Mouse (Mus musculus) bone marrow macrophage, adult 2 months (primary cell): ENCODE measurements around the gene Ecm1.

Experiments used
- CTCF ChIP-seq: IDR thresholded peaks from 2 replicates; pipeline ENCODE4 v1.5.1; 2012; ENCODE audit warnings: low read depth, mild to moderate bottlenecking, low read length, moderate library complexity
- POLR2A ChIP-seq: IDR thresholded peaks from 2 replicates; pipeline ENCODE4 v1.6.1; 2012; ENCODE audit warnings: mild to moderate bottlenecking, low read depth, low read length, borderline replicate concordance

DNA sequence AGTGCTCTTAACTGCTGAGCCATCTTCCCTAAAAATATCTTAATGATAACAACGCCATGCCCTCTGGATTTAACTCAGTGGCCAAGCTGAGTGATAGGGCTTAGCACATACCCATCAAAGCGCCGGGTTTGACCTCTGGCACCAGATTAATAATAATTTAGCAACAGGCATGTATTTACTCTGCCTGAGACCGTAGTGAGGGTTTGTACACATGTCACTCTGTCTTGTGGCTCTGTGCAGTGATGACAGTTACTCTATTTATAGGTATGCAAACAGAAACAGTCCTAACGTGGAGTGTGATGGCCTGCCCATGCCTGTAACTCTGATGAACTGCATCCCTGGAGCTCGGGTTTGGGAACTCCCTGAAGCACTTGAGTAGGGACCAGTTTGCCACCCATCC lies 46.7 kb downstream of the Ecm1 start:
- TF ChIP-seq CTCF: no peak
- TF ChIP-seq POLR2A: no peak
